Mouse (Mus musculus): ENCODE data around the gene Gprasp1.
"Not testable (repeated sequence)": the region's sequence is repeated elsewhere in the genome, so short reads cannot be mapped to it uniquely, and the experiment has no call there.

GRCm38 (mm10) chrX:135835896-135836295 lies 93.4 kb downstream of the Gprasp1 start:
- not testable (repeated sequence) for TF ChIP-seq POLR2A (IDR thresholded peaks at IDR 0.05; ENCODE audit: low read depth, low read length); CTCF (IDR thresholded peaks at IDR 0.05; ENCODE audit: extremely low read depth, insufficient read depth, insufficient read length, insufficient replicate concordance)
